Mouse (Mus musculus) frontal cortex, adult (tissue): ENCODE data around the gene Brf1.

Experiments
- ATAC-seq: cut with Nextera tagmentation; 2 replicates; pipeline ENCODE4 v1.9.2; 2017; ENCODE audit warnings: mild to moderate bottlenecking, moderate library complexity, mixed read lengths; ENCODE audit not compliant: low TSS enrichment

Brf1 gene

GRCm38 (mm10) chr12:113017429-113017984, 17.0 kb upstream of the Brf1 start:
- no peak for ATAC-seq

DNA sequence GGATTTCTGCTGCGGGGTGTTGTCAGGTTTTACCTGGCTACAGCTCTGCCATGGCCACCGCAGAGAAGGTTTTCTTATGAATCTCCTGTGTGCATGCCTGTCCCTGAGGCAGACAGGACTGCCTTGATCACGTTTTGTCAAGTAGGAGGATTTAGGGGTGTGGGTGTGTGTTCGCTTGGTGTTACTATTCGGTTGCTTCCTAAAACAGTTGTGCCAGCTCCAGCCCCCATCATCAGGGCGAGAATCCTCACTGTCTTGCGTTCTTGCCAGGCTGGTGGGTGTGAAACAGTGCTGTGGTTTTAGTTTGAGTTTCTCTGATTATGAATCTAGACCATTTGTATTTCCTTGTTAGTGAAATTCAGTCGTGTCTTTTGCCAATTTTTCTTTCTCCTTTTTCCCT, 16.5 kb upstream of the Brf1 start:
- ATAC-seq = peak; percentile 24; the same call in 1 of the 2 replicates

GRCm38 (mm10) chr12:113015956-113016355, 15.5 kb upstream of the Brf1 start:
- ATAC-seq = no peak

DNA sequence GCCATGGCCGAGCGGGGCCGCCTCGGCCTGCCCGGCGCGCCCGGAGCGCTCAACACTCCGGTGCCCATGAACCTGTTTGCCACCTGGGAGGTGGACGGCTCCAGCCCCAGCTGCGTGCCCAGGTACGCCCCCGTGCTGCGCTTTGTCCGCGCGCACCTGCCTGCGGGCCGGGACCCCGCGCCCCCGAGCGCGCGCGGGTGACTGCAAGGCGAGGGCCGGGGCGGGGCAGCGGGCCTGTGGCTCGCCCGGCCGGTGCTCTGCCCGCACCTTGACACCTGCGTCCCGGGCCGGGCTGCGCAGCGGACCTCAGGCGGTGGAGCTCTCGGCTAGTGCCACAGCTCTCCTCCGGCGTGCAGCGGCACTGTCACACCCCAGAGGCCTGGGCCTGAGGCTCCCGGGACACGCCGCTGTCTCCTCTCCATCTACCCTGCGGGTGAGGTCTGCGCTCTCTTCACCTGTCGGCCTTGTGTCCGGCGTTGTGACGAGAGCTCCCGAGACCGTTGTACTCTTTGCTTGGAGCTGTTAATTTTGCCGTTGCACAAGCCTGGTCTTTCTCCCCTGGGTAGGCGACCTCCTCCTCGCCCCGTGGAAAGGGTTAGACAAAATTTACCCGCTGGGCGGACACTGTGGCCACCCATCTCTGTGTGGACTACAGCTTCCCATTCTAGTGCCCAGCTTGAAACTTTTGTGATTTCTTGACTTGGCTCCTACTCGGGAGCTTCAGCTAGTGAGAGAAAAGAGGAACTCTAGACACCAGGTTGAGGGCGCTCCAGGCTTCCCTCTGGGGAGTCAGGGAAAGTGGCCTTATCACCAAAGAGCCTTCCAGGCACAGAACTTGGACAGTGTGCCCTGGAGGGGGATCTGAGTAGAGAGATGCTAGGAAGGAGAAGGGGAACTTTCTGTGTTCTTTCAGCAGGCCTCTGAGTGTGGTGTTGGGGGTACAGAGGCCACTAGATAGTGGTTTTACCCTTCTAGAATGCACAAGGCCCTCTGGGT, 14.4 kb upstream of the Brf1 start:
- ATAC-seq = 0 out of 2 replicates have a peak, but pooled peaks have one; percentile 1

DNA sequence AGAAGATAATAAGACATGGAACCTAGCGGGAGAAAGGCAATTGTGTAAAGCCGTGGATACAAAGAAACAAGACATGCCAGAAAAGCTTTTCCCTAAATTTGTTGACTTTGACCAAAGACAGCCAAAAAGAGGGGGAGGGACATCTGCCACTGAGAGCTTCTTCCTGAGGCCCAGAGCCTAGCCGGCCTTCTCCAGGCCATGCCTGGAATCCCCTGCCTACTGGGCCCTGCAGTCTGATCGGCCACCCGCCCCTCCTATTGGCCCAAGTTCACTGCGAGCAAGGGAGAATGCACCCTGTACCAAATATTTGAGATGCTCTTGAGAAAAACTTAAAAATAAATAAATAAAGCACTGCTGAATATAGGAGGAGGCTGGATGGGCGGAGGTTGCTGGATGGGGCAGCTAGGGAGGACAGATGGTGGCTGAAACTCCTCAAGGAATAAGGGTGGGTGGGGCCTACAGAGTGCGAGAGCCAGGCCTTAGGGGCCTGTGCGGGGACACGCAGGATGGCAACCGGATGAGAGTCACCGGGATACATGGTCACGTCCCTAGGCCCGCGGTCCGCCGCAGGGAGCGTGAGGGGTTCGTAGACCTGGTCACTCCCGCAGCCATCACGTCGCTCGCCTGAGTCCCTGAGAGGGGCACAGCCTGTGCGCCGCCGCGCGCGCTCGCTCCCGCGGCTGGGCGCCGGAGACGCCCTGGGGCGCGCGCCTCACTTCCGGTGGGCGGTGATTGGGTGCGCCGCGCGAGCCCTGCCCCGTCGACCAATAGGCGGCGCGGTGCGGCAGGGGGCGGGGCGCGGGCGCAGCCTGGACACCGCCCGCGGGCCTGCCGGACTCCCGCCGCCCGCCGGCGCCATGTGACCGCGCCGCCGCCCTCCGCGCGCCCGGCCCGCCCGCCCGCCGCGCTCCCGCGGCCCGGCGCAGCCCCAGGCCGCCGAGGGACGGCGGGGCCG, 13.4 kb upstream of the Brf1 start, which contains the start of gene Pacs2:
TSS of gene Pacs2 (plus strand) at position 905 of the 955 bp plus-strand sequence.
- ATAC-seq = peak; percentile 80

DNA sequence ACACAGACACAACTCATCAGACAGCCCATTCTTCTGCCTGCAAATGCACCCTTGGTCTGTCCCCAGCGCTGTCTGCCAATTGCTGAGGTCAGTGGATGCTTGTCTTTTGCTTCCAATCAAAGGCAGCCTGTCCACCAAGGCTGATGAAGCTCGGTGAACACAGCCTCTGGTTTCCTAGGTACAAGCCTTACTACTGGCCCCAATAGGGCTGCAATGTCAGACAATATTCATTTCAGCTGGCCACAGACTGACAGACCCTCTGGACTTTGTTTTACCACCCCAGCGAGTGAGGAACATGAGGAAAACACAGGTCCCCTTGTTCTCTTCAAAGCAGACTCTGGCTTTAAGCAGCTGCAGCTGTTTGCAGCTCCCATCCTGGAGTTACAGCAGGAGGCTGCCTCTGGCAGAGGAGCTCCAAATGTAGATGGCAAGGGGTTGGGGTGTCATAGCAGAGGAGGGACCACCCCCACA, 12.6 kb upstream of the Brf1 start:
- ATAC-seq = peak; percentile 28

DNA sequence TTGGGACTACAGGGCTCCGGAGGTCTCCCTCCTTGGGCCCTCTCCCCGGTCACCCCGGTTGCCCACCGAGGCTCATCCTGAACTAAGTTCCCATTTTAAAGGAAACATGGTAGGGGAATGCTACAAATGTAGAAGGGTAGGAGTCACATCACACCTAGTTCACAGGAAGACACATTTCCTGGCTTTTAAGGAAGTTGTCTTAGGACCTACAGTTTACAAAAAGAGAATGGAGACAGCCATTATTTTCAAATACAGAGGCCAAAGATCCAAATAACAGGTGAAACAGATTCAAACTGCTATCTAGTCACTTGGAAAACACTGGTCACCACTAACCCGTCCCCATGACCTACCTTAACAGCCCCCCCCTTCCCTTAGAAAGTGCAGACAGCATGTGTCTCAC, 11.9 kb upstream of the Brf1 start:
- no peak for ATAC-seq

DNA sequence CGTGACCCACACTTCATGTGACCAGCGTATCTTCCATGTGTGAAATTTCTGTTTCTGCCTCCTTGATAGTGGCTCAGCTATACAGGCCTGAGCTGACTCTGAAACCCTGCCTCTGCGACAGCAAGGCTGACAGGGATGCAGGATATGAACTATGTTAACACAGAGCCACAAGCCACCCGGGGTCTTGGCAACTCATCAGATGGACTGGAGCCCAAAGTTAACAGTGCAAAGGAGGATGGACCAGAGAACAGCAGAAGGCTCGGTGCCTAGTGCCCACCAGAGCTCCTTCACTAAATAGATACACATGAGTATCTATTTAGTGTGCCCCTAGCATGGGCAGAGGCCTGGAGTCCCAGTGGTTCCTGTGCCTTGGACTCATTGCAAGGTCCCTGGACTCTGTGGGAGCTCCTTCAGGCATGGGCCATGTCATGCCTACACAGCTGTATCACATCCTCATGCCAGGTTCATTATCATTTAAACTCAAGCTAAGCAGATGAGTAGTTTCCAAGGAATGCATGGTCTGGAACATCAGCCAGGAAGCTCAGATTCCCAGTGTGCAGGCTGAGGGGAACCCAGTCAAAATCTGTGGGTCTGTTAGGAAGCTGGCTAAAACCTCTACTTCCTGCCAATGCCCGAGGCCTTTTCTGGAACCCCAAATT, 11.3 kb upstream of the Brf1 start:
- ATAC-seq = no peak

DNA sequence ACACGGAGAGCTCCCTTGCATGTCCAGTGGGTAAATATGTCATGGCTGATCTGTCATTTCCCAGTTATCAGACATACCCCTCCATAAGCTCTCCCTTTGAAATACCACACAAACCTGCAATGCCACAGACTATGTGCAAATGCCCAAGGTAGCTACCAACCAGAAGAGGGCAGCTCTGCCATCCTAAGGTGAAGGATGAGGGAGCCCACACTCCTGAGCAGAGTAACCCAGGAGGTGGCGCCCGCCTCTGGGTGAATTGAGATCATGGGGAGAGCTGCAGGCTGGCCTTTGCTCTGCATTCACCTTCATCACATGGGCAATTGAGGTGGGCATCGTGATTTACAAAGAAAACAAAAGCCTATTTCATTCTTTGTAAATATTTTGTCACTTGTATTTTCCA, 4.5 kb upstream of the Brf1 start:
- ATAC-seq = peak; percentile 47

- ATAC-seq = no peak
Measured at GRCm38 (mm10) chr12:113004011-113004410, 3.5 kb upstream of the Brf1 start.

- no peak for ATAC-seq
Measured at GRCm38 (mm10) chr12:113002667-113003066, 2.2 kb upstream of the Brf1 start.

GRCm38 (mm10) chr12:113001133-113001474, 600 bp upstream of the Brf1 start:
- no peak; the same call in 1 of the 2 replicates for ATAC-seq

DNA sequence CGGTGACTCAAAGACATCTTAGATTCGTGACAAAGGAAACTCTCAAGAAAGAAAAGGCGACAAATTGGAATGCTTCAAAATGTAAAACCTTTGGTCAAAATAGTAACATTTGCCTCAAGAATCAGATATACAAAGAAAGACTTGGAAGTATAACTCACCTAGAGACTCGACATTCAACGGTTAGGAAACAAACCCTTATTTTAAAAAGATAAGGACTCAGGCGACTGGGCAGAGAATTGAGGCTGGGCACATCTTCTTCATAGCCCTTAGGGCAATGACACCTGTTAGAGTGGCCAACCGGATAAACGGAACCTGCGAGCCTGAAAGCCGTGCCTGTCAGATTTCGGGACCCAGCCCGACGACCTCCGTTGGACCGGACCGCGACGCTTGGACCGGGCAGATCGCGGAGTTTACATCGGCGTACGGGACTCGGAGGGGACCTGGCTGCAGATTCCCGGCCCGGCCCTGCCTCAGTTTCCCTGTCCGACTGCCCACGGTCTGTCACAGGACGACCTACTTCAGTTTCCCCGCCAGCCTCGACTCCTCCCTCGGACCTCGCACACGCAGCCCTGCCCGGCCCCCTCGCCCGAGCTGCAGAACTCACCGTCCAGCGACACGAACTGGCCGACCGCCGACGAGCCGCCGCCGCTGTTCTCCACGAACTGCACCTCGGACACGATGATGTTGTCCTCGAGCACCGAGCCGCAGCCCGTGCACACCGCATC, 773 bp downstream of the Brf1 start:
- ATAC-seq = no peak

GRCm38 (mm10) chr12:112994153-112994552, 6.4 kb downstream of the Brf1 start:
- ATAC-seq = no peak

- ATAC-seq = no peak
Measured at GRCm38 (mm10) chr12:112991444-112991843, 9.1 kb downstream of the Brf1 start.

GRCm38 (mm10) chr12:112990706-112991405, 9.6 kb downstream of the Brf1 start:
- no peak for ATAC-seq

GRCm38 (mm10) chr12:112987877-112988276, 12.6 kb downstream of the Brf1 start:
- no peak for ATAC-seq

DNA sequence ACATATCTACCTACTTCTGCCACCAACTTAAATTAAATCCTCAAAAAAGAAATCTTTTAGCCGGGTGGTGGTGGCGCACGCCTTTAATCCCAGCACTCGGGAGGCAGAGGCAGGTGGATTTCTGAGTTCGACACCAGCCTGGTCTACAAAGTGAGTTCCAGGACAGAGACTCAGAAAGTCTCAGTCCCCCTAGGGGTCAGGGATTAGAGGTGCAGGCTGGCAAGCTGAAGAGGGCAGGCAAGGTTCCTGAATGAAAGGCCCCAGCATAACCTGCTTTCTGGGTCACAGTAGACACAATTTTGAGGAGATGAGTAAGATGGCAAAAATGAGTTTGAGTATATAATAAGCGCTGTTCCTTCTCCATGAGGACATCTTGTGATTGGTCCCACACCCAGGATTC, 15.2 kb downstream of the Brf1 start:
- no peak for ATAC-seq

DNA sequence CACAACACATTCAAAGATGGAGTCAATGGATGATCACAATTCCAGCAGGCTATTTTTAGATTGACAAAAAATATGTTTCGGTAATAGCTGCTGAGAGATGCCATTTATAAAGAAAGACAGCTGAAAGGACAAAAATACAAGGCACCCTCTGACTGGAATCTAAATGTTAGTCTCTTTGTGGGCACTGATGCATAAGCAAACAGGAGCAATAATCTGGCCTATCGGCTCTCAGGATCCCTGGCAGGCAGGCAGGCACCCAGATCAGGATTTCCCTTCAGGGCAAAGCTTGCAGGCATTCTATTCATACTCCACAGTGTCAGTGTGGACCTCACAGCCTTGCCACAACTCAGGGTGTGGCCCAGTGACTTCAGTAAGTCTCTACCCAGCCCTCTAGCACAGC, 18.5 kb downstream of the Brf1 start:
- ATAC-seq = peak; percentile 18; the same call in 1 of the 2 replicates

GRCm38 (mm10) chr12:112977156-112977555, 23.3 kb downstream of the Brf1 start:
- no peak; the same call in 1 of the 2 replicates for ATAC-seq
